Mouse (Mus musculus) kidney, postnatal 10 days (tissue): ENCODE results near the gene Pigr.

ENCODE experiments used
- DNase-seq: peaks from one replicate; pipeline ENCODE4 v3.0.0; 2021; ENCODE audit warnings: mixed read lengths

The Pigr gene

GRCm38 (mm10) chr1:130826448-130826847, at the start of gene Pigr:
Gene Pigr, plus strand, starts transcription at chr1:130826684.
- no peak for DNase-seq

- DNase-seq, result no peak
Observed at GRCm38 (mm10) chr1:130779867-130780266, 46.6 kb upstream of the Pigr start.

- DNase-seq, result peak; percentile 49
Observed at GRCm38 (mm10) chr1:130784054-130784453, 42.4 kb upstream of the Pigr start.

GRCm38 (mm10) chr1:130787001-130787400, 39.5 kb upstream of the Pigr start:
- DNase-seq, result peak; percentile 39

GRCm38 (mm10) chr1:130789512-130790451, 36.7 kb upstream of the Pigr start:
- no peak for DNase-seq

- DNase-seq, result no peak
Observed at GRCm38 (mm10) chr1:130795331-130795730, 31.2 kb upstream of the Pigr start.

GRCm38 (mm10) chr1:130796967-130797684, 29.4 kb upstream of the Pigr start:
- DNase-seq, result peak; percentile 82

GRCm38 (mm10) chr1:130798037-130798436, 28.4 kb upstream of the Pigr start:
- DNase-seq, result no peak

GRCm38 (mm10) chr1:130798551-130798950, 27.9 kb upstream of the Pigr start:
- no peak for DNase-seq

- DNase-seq, result no peak
Observed at GRCm38 (mm10) chr1:130799399-130799798, 27.1 kb upstream of the Pigr start.

GRCm38 (mm10) chr1:130800602-130801001, 25.9 kb upstream of the Pigr start, which contains the start of gene Fcamr:
Gene Fcamr, plus strand, starts transcription at chr1:130800902.
- no peak for DNase-seq

GRCm38 (mm10) chr1:130801511-130801910, 25.0 kb upstream of the Pigr start:
- DNase-seq, result no peak

GRCm38 (mm10) chr1:130802976-130803375, 23.5 kb upstream of the Pigr start:
- DNase-seq, result no peak

GRCm38 (mm10) chr1:130804279-130804678, 22.2 kb upstream of the Pigr start:
- no peak for DNase-seq

GRCm38 (mm10) chr1:130810906-130811305, 15.6 kb upstream of the Pigr start:
- no peak for DNase-seq

- DNase-seq, result no peak
Observed at GRCm38 (mm10) chr1:130811316-130811715, 15.2 kb upstream of the Pigr start.

- peak; percentile 31 for DNase-seq
Observed at GRCm38 (mm10) chr1:130819737-130820136, 6.7 kb upstream of the Pigr start.

- no peak for DNase-seq
Observed at GRCm38 (mm10) chr1:130820316-130821148, 6.0 kb upstream of the Pigr start.

- no peak for DNase-seq
Observed at GRCm38 (mm10) chr1:130821149-130821471, 5.4 kb upstream of the Pigr start.

- peak; percentile 35 for DNase-seq
Observed at GRCm38 (mm10) chr1:130821911-130822625, 4.4 kb upstream of the Pigr start.

- DNase-seq, result no peak
Observed at GRCm38 (mm10) chr1:130828656-130829055, 2.2 kb downstream of the Pigr start.
